Mouse (Mus musculus): Measurements from ENCODE around the gene Cdc42bpa.

- TF ChIP-seq POLR2A (IDR thresholded peaks at IDR 0.05; ENCODE audit: insufficient read depth, low read depth, low read length) (no peak), CTCF (IDR thresholded peaks at IDR 0.05; ENCODE audit: insufficient read depth, low read depth, low read length) (no peak)
Observed at GRCm38 (mm10) chr1:180118233-180118632, 158.0 kb downstream of the Cdc42bpa start.

All from olfactory bulb, adult 2 months (tissue).